Mouse (Mus musculus) T-helper 17 cell (primary cell): ENCODE measurements around the gene Ctdnep1.

Experiments
- in situ Hi-C, 2 experiments: fragments of 300-600 bp; cut with MboI, MseI; formaldehyde crosslinking; loops; 1 replicate in 1 of 2; 2 replicates in 1 of 2; pipeline ENCODE4 v1.15.1; 2025; ENCODE audit warnings: high pct_unique_total_duplicates in 2 of 2

Gene Ctdnep1

GRCm38 (mm10) chr11:69948763-69949150, 32.2 kb upstream of the Ctdnep1 start:
- in situ Hi-C loops: loop anchor here in 1 of 2 experiments (5.0 kb wide), 1 partner anchor 66 kb away; the partner anchor contains the start of gene Kctd11

DNA sequence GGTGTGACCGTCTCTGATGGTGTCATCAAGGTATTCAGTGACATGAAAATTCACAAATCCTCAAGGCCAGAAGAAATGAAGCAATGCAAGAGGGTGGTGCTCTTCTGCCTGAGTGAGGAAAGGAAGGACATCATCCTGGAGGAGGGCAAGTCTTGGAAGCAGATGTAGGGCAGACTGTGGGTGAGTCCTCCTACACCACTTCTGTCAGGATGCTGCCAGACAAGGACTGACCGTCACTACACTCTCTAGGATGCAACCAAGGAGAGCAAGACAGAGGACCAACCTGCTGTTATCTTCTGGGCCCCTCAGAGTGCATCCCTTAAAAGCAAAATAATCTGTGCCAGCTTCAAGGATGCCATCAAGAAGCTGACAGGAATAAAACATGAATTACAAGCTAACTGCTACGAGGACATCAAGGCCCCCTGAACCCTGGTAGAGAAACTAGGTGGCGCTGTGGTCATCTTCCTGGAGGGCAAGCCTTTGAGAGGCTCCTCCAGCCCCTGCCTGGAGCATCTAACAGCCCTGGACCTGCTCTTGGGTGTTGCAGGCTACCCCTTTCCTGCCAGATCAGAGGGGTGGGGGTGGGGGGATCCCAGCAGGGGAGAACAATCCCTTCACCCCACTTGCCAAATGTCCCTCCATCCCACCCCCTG, 30.0 kb upstream of the Ctdnep1 start:
- in situ Hi-C loops: loop anchor here in 1 of 2 experiments (10.0 kb wide), 1 partner anchor 254 kb away; no protein-coding TSS in a partner anchor

DNA sequence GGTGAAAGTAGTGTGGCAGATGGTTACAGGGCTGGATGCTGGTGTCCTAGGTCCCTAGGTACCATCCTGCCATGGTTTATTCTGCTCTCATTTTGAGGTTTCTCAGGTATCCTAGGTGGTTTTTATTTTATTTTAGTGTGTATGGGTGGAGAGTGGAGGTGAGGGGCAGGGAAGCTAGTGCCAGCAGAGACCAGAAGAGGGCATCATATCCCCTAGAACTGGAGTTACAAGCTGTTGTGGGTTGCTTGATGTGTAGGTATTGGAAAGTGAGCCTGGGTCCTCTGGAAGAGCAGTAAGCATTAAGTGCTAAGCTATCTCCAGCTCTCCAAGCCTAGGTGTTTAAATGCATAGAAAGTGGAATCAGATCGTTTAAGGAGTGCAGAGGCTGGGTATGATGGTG, 28.7 kb upstream of the Ctdnep1 start:
- in situ Hi-C loops: loop anchor here in 1 of 2 experiments (10.0 kb wide), 1 partner anchor 253 kb away; no protein-coding TSS in a partner anchor

DNA sequence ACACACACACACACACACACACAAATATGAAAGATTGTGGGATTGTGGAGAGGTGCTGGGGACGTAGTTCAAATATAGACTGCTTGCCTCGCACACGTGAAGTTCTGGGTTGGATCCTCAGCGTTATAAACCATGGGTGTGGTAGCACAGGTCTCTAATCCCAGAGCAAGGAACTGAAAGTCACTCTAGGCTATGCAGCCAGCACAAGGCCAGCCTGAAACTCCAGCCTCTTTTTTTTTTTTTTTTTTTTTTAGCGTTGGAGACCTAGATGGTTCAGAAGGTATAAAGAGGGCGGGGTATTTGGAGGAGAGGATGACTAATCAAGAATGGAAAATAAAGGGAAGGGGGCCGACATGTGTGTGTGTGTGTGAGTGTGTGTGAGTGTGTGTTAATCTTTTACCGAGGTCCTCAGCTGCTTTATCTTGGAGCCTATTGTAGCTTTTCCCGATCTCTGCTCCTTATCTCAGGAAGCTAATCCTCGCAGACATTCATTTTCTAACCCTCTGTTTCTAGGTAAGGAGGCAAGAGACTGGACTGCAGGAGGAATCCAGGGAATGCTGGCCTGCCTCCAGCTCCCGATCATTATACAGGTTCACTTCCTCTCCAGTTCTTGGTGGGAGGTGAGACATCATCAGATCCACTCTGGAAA, 27.6 kb upstream of the Ctdnep1 start:
- in situ Hi-C loops: loop anchor here in 1 of 2 experiments (10.0 kb wide), 1 partner anchor 251 kb away; no protein-coding TSS in a partner anchor

DNA sequence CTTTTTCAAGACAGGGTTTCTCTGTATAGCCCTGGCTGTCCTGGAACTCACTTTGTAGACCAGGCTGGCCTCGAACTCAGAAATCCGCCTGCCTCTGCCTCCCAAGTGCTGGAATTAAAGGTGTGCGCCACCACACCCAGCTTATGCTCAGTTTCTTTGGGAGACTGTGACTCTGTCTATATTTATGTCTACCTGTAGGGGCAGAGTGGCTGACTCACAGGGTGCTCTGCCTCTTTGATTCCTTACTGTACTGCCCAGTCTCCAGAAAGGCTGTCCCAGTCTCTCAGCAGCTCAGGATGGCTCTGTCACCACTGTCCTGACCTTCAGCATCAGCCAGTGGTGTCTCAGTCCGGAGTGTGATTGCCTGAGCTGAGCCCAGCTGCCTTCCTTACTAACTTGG, 25.3 kb upstream of the Ctdnep1 start:
- in situ Hi-C loops: loop anchor here in 1 of 2 experiments (10.0 kb wide), 1 partner anchor 249 kb away; no protein-coding TSS in a partner anchor

DNA sequence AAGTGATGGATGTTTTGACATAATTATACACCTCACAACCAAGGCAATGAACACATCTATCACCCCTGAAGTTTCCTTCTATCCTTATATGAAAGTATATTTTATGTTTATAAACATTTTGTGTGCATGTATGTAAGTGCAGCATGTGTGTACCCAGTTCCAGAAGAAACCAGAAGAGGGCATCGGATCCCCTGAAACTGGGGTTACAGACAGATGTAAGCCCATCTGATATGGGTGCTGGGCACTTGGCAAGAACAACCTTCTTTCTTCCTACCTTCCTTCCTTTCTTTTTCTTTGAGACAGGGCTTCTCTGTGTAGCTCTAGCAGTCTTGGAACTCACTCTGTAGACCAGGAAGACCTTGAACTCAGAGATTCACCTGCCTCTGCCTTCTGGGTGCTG, 24.7 kb upstream of the Ctdnep1 start:
- in situ Hi-C loops: loop anchor here in 1 of 2 experiments (10.0 kb wide), 1 partner anchor 249 kb away; no protein-coding TSS in a partner anchor

DNA sequence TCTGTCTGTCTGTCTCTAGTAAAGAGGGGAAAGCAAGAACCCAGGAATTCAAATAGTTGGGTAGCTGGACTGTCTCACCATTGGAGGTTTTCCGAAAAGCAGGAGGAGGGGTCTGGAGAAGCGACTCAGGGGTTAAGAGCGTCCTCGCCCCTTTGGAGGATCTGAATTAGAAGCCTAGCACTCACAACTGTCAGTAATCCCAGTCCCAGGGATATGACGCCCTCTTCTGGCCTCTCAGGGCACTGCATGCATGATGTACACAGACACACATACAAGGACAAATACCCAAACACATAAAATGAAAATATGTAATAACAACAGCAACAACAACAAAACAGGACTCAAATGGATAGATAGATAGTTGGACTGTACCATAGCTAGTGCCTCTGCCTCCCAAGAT, 20.3 kb upstream of the Ctdnep1 start:
- in situ Hi-C loops: no loop called here

DNA sequence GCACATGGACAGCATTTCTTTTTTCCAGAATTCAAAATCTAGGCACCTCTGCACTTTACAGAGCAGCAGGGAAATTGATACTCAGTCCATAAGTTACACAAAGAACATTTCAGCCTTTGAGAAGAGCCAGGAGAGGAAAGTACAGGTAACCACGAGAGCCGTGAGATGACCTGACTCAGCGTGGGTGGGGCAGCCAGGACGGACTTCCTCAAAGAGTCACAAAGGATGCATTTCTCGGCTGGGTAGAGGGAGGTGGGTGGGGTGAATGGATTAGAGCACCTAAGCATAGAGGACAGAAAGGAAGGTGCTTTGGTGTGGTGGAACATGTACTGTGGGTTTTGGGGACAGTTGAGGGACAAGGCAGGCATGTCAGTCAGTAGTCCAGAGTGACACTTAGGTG, 19.1 kb upstream of the Ctdnep1 start:
- in situ Hi-C loops: no loop called here

DNA sequence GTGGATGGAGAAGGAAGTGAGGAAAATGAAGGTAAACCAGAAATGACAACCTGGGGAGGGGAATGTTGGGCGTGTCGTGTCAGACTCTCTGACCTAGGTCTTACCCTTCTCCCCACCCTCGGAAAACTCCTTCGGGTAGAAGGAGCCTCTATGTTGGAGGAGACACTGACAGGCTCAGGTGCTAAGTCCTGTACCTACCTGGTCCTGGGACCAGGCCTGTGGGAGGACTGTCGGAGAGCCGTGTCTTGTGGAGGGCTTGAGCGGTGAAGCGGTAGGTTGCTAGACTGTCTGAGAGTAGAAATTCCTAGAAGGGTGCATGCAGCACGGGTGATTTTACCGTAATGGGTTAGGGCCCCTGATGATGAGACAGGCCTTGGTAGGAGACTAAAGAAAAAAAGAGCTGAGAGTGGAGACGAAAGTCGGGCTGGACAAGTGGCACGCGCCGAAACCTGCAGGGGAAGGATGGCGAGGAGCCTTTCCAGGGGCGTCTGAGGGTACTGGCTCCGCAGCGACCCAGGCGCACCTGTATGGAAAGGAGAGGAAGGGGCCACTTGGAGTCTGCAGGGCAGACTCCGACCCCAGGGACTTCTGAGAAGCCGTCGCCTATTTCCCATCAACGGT, 16.2 kb upstream of the Ctdnep1 start, which contains the start of gene Cldn7:
Cldn7 (plus strand) TSS at position 130 of the 621 bp plus-strand sequence.
- in situ Hi-C loops: no loop called here

DNA sequence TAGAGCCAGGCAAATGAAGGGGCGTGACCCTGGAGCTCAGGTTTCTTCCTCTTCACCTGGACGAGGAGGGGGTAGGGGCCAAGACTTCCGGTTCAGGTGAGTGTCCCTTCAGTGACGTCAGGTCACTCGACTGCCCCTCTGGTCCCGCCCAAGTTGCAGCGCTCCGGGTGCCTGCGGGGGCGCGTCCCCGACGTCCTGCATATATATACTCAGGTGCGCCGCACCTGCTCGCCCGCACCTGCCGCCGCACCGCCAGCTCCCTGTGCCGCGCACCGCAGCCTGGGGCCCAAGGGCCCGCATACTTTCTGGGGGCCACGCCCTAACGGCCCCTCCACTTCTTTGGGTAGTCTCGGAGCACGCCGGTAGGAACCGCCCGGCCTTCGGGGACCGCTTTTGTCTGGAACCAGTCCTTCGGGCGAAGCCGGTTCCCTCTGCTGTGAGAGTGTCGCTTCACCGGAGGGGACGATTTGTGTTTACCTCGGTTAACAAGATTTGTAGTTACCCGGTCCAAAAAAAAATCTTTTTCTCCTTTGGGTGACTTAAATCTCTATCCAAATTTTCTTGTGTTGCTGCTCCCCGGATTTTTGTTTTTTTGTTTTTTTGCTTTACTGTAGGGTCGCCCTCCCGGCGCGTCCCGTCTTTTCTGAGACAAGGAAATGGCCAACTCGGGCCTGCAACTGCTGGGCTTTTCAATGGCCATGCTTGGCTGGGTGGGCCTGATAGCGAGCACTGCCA, 15.5 kb upstream of the Ctdnep1 start:
- in situ Hi-C loops: no loop called here

DNA sequence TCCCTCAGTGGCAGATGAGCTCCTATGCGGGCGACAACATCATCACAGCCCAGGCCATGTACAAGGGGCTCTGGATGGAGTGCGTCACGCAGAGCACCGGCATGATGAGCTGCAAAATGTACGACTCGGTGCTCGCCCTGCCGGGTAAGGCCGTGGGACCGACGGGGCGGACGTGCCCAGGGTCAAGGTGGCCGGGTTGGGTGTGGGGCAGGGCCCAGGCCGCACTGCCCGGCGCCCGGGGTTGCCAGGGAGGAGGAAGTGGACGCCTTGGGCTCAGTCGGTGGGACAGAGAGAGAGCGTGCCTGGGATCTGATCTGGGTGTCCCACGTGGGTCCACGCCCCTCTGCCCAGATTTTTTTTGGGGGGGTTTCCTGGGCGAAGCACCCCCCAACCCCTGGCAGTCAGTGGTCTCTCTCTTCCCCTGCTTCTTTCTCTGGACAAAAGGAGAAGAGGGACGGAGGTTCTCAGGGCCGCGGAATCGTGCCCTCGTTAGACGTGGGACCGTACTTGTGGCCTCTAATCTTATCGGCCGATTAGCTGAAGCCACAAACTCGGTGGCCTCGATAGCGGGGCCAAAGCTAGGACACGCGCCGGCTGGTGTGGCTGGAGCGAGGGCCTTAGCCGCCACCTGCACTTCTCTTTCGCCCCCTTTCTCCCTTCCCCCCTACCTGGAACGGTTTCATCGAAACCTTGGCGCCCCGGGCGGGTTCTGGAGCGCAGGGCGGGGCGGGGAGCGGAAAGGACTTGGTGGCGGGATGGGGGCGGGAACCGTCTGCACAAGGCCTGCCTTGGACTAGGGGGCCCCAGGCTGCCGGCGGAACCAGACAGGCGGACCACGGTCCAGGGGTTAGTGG, 14.7 kb upstream of the Ctdnep1 start:
- in situ Hi-C loops: no loop called here

- in situ Hi-C loops: no loop called here
These were observed 14.0 kb upstream of the Ctdnep1 start for GRCm38 (mm10) chr11:69966860-69967517.

DNA sequence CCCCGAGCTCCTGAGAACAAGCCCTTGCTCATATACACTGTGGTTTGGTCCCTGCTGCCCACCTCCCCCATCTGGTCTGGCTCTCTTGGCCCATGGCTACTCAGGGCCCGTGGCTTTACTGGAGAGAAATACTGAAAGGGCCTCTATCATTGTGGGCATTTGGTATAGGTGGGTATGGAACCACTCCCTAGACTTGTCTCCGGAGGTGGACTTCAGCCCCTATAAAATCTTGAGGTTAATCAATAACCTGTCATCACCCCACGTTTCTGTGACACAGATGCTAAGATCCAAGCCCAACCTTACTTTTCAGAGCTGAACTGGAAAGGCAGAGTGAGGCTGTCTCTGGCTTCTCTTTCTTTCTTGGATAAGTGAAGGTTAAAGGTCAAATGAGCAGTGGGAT, 12.2 kb upstream of the Ctdnep1 start:
- in situ Hi-C loops: no loop called here

DNA sequence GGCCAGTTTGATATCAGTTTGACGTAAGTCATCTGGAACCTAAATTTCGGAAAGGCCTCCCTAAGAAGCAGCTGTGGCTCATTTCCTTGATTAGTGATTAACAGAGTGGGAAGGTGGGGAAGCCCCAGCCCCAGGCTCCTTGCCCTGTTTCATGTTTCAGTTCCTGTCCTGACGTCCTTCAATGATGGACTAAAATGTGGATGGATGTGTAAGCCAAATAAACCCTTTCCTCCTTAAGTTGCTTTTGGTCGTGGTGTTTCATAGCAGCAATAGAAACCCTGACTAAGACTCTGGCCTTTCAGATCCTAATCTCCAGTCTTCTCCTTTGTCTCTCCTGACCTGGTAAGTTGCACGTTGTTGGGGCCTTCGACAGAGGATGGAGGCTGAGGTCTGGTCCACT, 10.7 kb upstream of the Ctdnep1 start:
- in situ Hi-C loops: no loop called here

- in situ Hi-C loops: no loop called here
These were observed 10.2 kb upstream of the Ctdnep1 start for GRCm38 (mm10) chr11:69970775-69971174.

DNA sequence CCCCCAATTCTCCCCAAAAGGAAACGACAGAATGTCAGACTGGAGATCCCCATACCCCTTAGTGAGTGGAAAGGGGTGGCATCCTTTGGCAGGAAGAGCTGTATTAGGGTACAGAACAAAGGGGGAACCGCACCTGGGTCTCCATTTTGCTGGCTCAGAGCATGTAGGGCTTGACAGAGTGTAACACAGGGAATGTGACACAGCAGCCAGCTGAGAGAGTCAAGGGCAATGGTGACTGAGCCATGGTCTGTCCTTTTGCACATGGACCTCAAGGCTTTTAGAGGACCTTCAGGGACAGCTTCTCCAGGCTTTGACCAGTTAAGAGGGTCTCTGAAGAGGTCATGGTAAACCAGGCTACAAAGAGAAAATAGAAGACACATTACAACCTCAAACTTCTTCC, 6.0 kb upstream of the Ctdnep1 start:
- in situ Hi-C loops: no loop called here

DNA sequence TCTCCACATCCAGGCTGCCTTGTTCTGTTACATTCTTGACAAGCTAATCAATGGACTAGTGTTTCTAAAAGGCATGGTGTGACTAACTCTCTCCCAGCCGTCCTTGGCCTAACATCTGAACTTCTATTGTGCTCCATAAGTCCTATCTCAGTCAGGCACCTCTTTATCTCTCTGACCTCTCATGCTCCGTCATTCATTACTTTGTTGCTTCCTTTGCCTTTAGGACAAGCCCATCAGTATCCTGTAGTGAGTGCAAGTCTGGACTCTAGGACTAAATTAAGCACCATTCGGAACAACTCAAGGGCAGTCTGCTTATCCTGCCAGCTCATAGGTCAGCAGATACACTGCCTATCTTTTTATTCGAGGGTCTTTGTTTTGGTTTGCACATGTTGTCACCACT, 4.7 kb upstream of the Ctdnep1 start:
- in situ Hi-C loops: no loop called here

DNA sequence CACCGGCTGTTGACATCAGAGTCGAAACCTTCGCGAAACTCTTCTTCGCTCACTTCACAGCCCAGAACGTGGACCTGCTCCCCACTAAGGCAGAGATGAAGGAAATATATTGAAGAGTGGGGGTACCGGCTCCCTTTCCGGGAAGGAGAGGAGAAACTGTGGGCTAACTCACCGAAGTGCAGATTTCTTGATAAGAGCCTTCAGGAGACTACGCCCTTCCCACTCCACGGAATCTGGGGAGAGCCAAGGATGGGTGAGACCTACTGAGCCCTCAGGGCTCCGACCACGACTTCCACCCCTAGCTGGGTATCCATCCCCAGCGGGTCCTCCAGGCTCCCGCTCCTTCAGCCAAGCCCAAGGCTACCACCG, 1.1 kb upstream of the Ctdnep1 start:
- in situ Hi-C loops: no loop called here

- in situ Hi-C loops: no loop called here
These were observed 488 bp upstream of the Ctdnep1 start for GRCm38 (mm10) chr11:69980196-69981140.
